Mouse (Mus musculus) hindbrain, postnatal 0 days (tissue): ENCODE measurements around the gene Zbtb6. TPM values are rescaled to one million over a fixed set of nuclear protein-coding genes. Genes with fewer than 3 reads are reported as not detected.

Source experiments
- ATAC-seq: fragments of 200-750 bp; cut with Nextera tagmentation; 2 replicates; pipeline ENCODE4 v1.8.0; 2017; ENCODE audit warnings: mild to moderate bottlenecking, moderate TSS enrichment, moderate library complexity
- DNase-seq: peaks from one replicate; pipeline ENCODE4 v3.0.0-alpha.2; 2015; ENCODE audit warnings: low spot score
- H3K27ac ChIP-seq: fragments of 300-500 bp; sonication (generic); 2 replicates; pipeline ENCODE4 v1.5.1; 2014; ENCODE audit warnings: mild to moderate bottlenecking
- H3K27me3 ChIP-seq: fragments of 300-500 bp; sonication (generic); 2 replicates; pipeline ENCODE4 v1.6.1; 2014; ENCODE audit warnings: low read length, mixed read lengths; ENCODE audit not compliant: insufficient read depth
- H3K36me3 ChIP-seq: fragments of 300-500 bp; sonication (generic); 2 replicates; pipeline ENCODE4 v1.6.1; 2014; ENCODE audit warnings: low read length, mixed read lengths; ENCODE audit not compliant: insufficient read depth
- H3K4me1 ChIP-seq: fragments of 300-500 bp; sonication (generic); 2 replicates; pipeline ENCODE4 v1.6.1; 2014; ENCODE audit warnings: antibody characterized with exemption, low read length, mixed read lengths; ENCODE audit not compliant: insufficient read depth
- H3K4me2 ChIP-seq: fragments of 300-500 bp; sonication (generic); 2 replicates; pipeline ENCODE4 v1.6.1; 2014; ENCODE audit warnings: low read depth, mild to moderate bottlenecking, low read length, moderate library complexity, mixed read lengths
- H3K4me3 ChIP-seq: fragments of 300-500 bp; sonication (generic); 2 replicates; pipeline ENCODE4 v1.5.1; 2014; ENCODE audit warnings: low read length
- H3K9ac ChIP-seq: fragments of 300-500 bp; sonication (generic); replicated peaks from 2 replicates; pipeline ENCODE4 v1.6.1; 2014; ENCODE audit warnings: mild to moderate bottlenecking, low read length, moderate library complexity, mixed read lengths
- H3K9me3 ChIP-seq: fragments of 300-500 bp; sonication (generic); 2 replicates; pipeline ENCODE4 v1.6.1; 2016; ENCODE audit warnings: low read length, mixed read lengths
- CTCF ChIP-seq: IDR thresholded peaks from 2 replicates; pipeline ENCODE4 v1.5.1; 2016; ENCODE audit warnings: antibody characterized with exemption, control low read depth, low read depth
- WGBS: fragments of 180-500 bp; shearing (Covaris S2); extraction: QIAGEN DNeasy Blood & Tissue Kit; methylation state at CpG from one replicate; pipeline ENCODE4 v1.1.7; 2014; 5-methylcytosine and 5-hydroxymethylcytosine counted together
- polyA plus RNA-seq: library from polyadenylated mRNA; unstranded; fragments of >200 nt; fragmentation: Nextera tagmentation; extraction: Ambion mirVana; gene quantifications from 2 replicates; pipeline ENCODE4 v1.2.1, GENCODE M21; 2015
- total RNA-seq: library from RNA; depleted of rRNA; stranded (reverse); fragments of >200 nt; gene quantifications from 2 replicates; pipeline ENCODE4 v1.2.3, GENCODE M21; 2014

The Zbtb6 gene
- total and polyA plus RNA-seq, 2 experiments from 2014 or later, result 7.7 to 24.5 TPM

DNA sequence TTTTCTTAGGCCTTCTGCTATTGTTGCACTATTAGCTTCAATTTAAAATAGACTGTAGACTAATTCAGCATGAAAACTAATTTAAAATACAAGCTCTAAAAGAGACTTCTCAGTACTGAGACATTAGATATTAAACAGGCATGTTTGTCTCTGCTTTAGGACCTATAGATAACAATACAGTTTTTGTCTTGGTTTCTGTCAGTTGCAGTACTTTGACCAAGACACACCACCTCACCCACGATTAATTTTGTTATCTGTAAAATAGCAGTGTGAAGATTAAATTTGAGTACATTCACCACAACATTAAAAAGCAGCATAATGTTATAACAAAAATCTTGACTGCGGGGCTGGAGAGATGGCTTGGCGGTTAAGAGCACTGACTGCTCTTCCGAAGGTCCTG is 23.3 kb upstream of the Zbtb6 start:
- Histone ChIP-seq H3K9ac (no peak overlapping the region), H3K4me1 (no peaks in the 10 kb centered on the region), H3K4me3 (no peak overlapping the region), H3K27ac (no peak overlapping the region), H3K36me3 (no peaks in the 10 kb centered on the region; the same call in 1 of the 2 replicates), H3K9me3 (no peaks in the 10 kb centered on the region), H3K27me3 (no peaks in the 10 kb centered on the region), H3K4me2 (no peak overlapping the region)
- ATAC-seq (no peak), DNase-seq (no peak)
- WGBS, result 92% methylated on average over 4 of the region's 4 CpGs
- no peak for TF ChIP-seq CTCF

DNA sequence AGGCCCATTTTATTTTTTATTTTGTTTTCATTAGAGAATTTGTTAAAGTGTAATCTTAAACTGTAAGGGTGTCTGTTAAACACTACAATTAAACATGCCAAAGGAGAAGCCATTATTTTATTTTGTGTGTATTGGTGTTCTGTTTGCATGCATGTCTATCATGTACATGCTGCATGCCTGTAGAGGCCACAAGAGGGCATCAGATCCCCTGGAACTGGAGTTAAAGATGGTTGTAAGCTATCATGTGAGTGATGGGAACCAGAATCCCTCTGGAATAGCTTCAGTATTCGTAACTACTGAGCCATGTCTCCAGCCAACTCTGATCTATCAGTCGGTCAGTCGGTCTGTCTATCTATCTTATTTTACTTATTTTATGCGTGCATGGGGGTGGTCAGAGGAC is 17.7 kb upstream of the Zbtb6 start:
- ATAC-seq, result no peak
- Histone ChIP-seq H3K36me3 (no peaks in the 10 kb centered on the region), H3K27ac (no peak overlapping the region), H3K4me3 (no peak overlapping the region), H3K9me3 (no peaks in the 10 kb centered on the region), H3K9ac (no peak overlapping the region), H3K4me1 (no peaks in the 10 kb centered on the region), H3K4me2 (no peak overlapping the region), H3K27me3 (no peaks in the 10 kb centered on the region)
- DNase-seq, result no peak
- TF ChIP-seq CTCF, result peak; percentile 20; the same call in 1 of the 2 replicates
- WGBS, result 96% methylated on average over 4 of the region's 4 CpGs

DNA sequence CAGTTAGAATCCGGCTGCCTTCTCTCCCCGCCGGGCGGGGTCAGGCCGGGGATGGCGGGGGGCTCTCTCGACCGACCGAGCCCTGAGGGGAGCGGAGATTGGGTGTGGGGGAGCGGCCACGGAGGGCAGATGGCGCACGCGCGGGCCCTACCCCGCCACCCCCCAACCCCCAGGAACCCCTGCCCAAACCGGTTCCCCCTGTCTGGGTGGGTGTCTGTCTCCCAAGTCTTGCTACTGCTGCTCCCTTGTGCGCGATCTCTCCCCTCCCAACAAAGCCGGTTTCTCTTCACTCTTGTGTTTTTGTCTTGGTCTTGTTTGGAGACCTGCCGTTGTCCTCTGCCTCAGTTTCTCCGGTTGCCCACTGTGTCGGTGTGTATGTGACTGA is 9.4 kb upstream of the Zbtb6 start:
- no peak for TF ChIP-seq CTCF
- peak overlapping the region; percentile 93 for H3K4me3 ChIP-seq
- H3K4me1 ChIP-seq, result peaks cover 3% of the 10 kb centered on the region; the same call in 1 of the 2 replicates
- H3K4me2 ChIP-seq, result peak overlapping the region; percentile 66
- DNase-seq, result peak; percentile 12
- no peaks in the 10 kb centered on the region for H3K36me3 ChIP-seq
- no peaks in the 10 kb centered on the region for H3K9me3 ChIP-seq
- peak overlapping the region; percentile 94 for H3K9ac ChIP-seq
- under 1% methylated on average over 14 of the region's 24 CpGs for WGBS
- peak; percentile 91 for ATAC-seq
- H3K27me3 ChIP-seq, result no peaks in the 10 kb centered on the region
- peak overlapping the region; percentile 91 for H3K27ac ChIP-seq

DNA sequence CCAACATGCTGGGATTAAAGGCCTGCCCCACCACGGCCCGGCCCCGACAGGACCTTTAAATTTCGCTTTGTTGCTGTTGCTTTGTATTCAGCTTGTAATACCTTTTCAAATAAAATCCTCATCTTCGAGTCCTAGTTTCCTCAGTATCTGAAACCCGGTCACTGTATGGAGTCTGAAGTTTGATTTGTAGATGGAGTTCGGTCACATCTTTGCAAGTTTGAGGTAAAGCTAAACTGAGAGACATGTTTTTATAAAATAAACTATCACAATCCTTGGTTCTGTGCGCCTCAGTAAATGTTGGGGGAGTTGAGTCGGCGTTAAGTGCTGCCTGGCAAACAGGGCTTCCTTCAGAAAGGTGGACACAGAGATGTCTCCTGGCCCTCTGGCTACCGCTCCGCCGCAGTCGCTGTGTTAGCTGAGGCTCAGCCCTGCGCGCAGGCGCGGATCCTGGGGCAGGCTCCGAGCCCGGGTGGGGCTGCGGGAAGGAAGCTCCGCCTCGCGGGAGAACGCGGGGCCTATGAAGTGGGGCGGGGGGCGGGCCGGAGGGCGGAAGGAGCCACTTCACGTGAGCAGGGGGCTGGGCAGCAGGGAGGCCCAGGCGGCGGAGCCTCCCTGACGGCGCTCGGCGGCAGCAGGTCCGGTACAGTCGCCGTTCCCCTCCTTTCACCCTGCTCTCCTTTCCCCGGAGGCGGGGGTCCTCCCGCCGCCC is 8.8 kb upstream of the Zbtb6 start:
- TF ChIP-seq CTCF, result no peak
- Histone ChIP-seq H3K36me3 (no peaks in the 10 kb centered on the region), H3K27ac (peak overlapping the region; percentile 91), H3K9me3 (no peaks in the 10 kb centered on the region), H3K9ac (peak overlapping the region; percentile 94), H3K27me3 (no peaks in the 10 kb centered on the region), H3K4me1 (peaks cover 3% of the 10 kb centered on the region; the same call in 1 of the 2 replicates), H3K4me2 (peak overlapping the region; percentile 66), H3K4me3 (peak overlapping the region; percentile 93)
- 8% methylated on average over 41 of the region's 44 CpGs for WGBS
- ATAC-seq (peak; percentile 98), DNase-seq (peak; percentile 98)

DNA sequence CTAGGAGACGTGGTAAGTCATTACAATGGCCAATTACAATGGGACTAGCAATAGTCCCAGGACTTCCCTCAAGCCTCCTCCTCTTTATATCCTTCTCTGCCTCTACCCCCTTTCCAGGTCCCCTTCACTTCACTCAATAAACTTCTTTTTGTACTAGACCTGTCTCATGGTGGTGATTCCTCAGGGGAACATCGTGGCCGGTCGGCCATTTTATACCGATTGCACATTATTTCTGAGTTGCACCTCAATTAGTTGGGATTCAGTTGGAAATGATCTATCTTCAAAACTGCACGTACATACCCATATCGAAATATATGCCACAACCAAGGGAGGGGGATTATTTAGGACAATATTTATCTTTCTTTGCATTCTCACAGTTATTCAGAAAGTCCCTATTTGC is 11.4 kb downstream of the Zbtb6 start:
- H3K4me3 ChIP-seq, result peak overlapping the region; percentile 58
- no peak for TF ChIP-seq CTCF
- 26% methylated on average over 7 of the region's 7 CpGs for WGBS
- DNase-seq (peak; percentile 45), ATAC-seq (peak; percentile 46)
- H3K27ac ChIP-seq, result peak overlapping the region; percentile 99
- 0 out of 2 replicates have a peak, but pooled peaks cover 4% of the 10 kb centered on the region for H3K4me1 ChIP-seq
- peak overlapping the region; percentile 77 for H3K4me2 ChIP-seq
- peak overlapping the region; percentile 73 for H3K9ac ChIP-seq
- peaks cover 12% of the 10 kb centered on the region for H3K36me3 ChIP-seq
- no peaks in the 10 kb centered on the region for H3K9me3 ChIP-seq
- H3K27me3 ChIP-seq, result no peaks in the 10 kb centered on the region

DNA sequence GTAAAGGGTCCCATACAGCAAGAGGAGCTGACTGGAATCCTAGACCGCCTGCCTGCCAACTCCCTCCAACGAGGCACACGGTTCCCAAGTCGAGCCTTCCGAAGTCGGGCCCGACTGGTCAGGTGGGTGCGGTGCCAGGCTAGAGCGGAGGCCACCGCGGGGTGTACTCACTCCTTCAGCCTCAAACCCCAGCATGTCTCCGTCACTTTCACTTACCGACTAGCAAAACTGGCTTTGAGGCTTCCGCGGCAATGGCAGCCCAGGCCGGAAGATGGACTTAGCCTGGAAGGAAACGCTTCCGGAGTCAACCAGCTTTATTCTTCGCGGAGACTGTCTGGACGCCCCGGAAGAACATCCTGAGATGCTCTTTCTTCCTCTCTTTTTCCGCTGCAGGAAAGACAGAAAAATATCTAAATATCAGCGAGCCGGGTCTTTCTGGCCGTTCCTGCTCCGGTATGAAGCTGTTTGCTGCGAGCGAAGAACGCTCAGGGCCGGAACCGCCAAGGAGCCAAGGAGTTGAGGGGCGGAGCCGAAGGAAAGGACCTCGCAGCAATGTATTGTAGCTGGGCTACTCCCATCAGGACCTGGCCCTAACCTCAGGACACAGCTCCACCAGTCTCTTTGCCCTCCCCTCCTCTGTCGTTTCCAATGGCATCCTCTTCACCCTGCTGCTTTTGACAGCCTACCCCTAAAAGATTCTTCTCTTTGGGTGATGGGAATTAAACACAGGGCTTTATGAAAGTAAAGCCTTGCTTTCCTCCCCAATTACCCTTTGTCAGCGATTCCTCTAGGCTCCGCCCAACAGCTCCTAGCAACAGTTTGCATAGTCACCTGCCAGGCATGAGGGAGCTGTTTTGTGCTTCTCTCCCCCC is 12.1 kb downstream of the Zbtb6 start:
- WGBS, result under 1% methylated on average over 38 of the region's 38 CpGs
- 0 out of 2 replicates have a peak, but pooled peaks cover 4% of the 10 kb centered on the region for H3K4me1 ChIP-seq

More for the DNA sequence above, 12.1 kb downstream of the Zbtb6 start:
- H3K9me3 ChIP-seq, result no peaks in the 10 kb centered on the region
- H3K4me2 ChIP-seq, result peak overlapping the region; percentile 77
- DNase-seq, result peak; percentile 96
- TF ChIP-seq CTCF, result 0 out of 2 replicates have a peak, but pooled peaks have one; percentile 11
- H3K4me3 ChIP-seq, result peak overlapping the region; percentile 58
- no peaks in the 10 kb centered on the region for H3K27me3 ChIP-seq
- peaks cover 5% of the 10 kb centered on the region for H3K36me3 ChIP-seq
- ATAC-seq, result peak; percentile 95
- H3K9ac ChIP-seq, result peak overlapping the region; percentile 73
- H3K27ac ChIP-seq, result peak overlapping the region; percentile 99
